Mouse (Mus musculus): ENCODE measurements around the gene Slc8b1. TPM values are rescaled to one million over a fixed set of nuclear protein-coding genes. Genes with fewer than 3 reads are reported as not detected.

The Slc8b1 gene
- total and polyA plus RNA-seq, 3 experiments, result 2.7 to 5.9 TPM; not detected in 1

- peak overlapping the region; percentile 63 for H3K9ac ChIP-seq (ENCODE audit: control insufficient read depth, low read depth, low read length, poor library complexity, severe bottlenecking)
- peak; percentile 88 for DNase-seq (ENCODE audit: low read depth, low spot score)
Measured at GRCm38 (mm10) chr5:120505368-120505767, 5.6 kb upstream of the Slc8b1 start.

GRCm38 (mm10) chr5:120505781-120506180 is 5.2 kb upstream of the Slc8b1 start:
- Histone ChIP-seq H3K27me3 (ENCODE audit: control insufficient read depth in 1 of 2, insufficient read depth in 2 of 2, low read length in 2 of 2) (no peaks in the 10 kb centered on the region), H3K79me2 (ENCODE audit: control insufficient read depth, insufficient read depth, low read length, poor library complexity) (peaks cover 13% of the 10 kb centered on the region), H3K9ac (ENCODE audit: control insufficient read depth, low read depth, low read length, poor library complexity, severe bottlenecking) (peak overlapping the region; percentile 63), H3K4me1 (ENCODE audit: control insufficient read depth in 1 of 2, insufficient read depth in 2 of 2, low read length in 2 of 2) (peaks cover 0 to 10% of the 10 kb centered on the region in 2 experiments), H3K9me3 (replicated peaks; ENCODE audit: insufficient read depth, low read length) (no peaks in the 10 kb centered on the region), H3K27ac (ENCODE audit: control insufficient read depth, low read depth, low read length) (no peak overlapping the region), H3K36me3 (ENCODE audit: control insufficient read depth in 1 of 2, insufficient read depth in 2 of 2, low read length in 2 of 2) (peaks cover 0 to 4% of the 10 kb centered on the region in 2 experiments; a peak in 1 of 4 replicates), H3K4me3 (ENCODE audit: control insufficient read depth in 1 of 2, insufficient read depth in 1 of 2, low read depth in 2 of 2, low read length in 2 of 2) (peak overlapping the region; percentile 60 to 75)
- TF ChIP-seq TCF12 (IDR thresholded peaks at IDR 0.05; ENCODE audit: low read depth, low read length), result no peak
- 0 out of 2 replicates have a peak, but pooled peaks have one; percentile 5 for TF ChIP-seq TBP (IDR thresholded peaks at IDR 0.05; ENCODE audit: low read depth, low read length)
- no peak for DNase-seq (ENCODE audit: low read depth, low spot score)

More at GRCm38 (mm10) chr5:120505368-120505767, 5.6 kb upstream of the Slc8b1 start:
- no peaks in the 10 kb centered on the region for H3K9me3 ChIP-seq (replicated peaks; ENCODE audit: insufficient read depth, low read length)
- peaks cover 0 to 10% of the 10 kb centered on the region in 2 experiments for H3K4me1 ChIP-seq (ENCODE audit: control insufficient read depth in 1 of 2, insufficient read depth in 2 of 2, low read length in 2 of 2)
- H3K27me3 ChIP-seq (ENCODE audit: control insufficient read depth in 1 of 2, insufficient read depth in 2 of 2, low read length in 2 of 2), result no peaks in the 10 kb centered on the region
- H3K79me2 ChIP-seq (ENCODE audit: control insufficient read depth, insufficient read depth, low read length, poor library complexity), result peaks cover 13% of the 10 kb centered on the region
- H3K36me3 ChIP-seq (ENCODE audit: control insufficient read depth in 1 of 2, insufficient read depth in 2 of 2, low read length in 2 of 2), result peaks cover 0 to 4% of the 10 kb centered on the region in 2 experiments; a peak in 1 of 4 replicates
- H3K27ac ChIP-seq (ENCODE audit: control insufficient read depth, low read depth, low read length), result no peak overlapping the region
- TF ChIP-seq MAX (IDR thresholded peaks at IDR 0.05; ENCODE audit: low read length) (peak; percentile 36; the same call in 1 of the 2 replicates), ETS1 (IDR thresholded peaks at IDR 0.05; ENCODE audit: low read depth, low read length) (no peak), TBP (IDR thresholded peaks at IDR 0.05; ENCODE audit: low read depth, low read length) (0 out of 2 replicates have a peak, but pooled peaks have one; percentile 13), USF1 (IDR thresholded peaks at IDR 0.05; ENCODE audit: low read depth, low read length) (no peak), POLR2A (IDR thresholded peaks at IDR 0.05; ENCODE audit: control insufficient read depth in 1 of 2, insufficient read depth in 1 of 2, low read depth in 1 of 2, low read length in 2 of 2, poor library complexity in 1 of 2) (peak in 1 of 2 experiments; percentile 54; a peak in 2 of 4 replicates), SMC3 (IDR thresholded peaks at IDR 0.05; ENCODE audit: low read depth, low read length) (peak; percentile 95), RAD21 (IDR thresholded peaks at IDR 0.05; ENCODE audit: low read depth, low read length) (peak; percentile 79), GABPA (IDR thresholded peaks at IDR 0.05; ENCODE audit: low read depth, low read length) (no peak), SIN3A (IDR thresholded peaks at IDR 0.05; ENCODE audit: low read length) (peak; percentile 48; the same call in 1 of the 2 replicates), NRF1 (IDR thresholded peaks at IDR 0.05; ENCODE audit: insufficient read depth, low read depth, low read length, poor library complexity, severe bottlenecking) (peak; percentile 53; the same call in 1 of the 2 replicates), MYB (IDR thresholded peaks at IDR 0.05; ENCODE audit: low read depth, low read length) (no peak), CTCF (IDR thresholded peaks at IDR 0.05 in 2 of 3, conservative IDR thresholded peaks at IDR 0.05 in 1 of 3; ENCODE audit: control insufficient read depth in 1 of 3, insufficient read depth in 1 of 3, low read depth in 2 of 3, low read length in 3 of 3, poor library complexity in 1 of 3, severe bottlenecking in 1 of 3) (peak; percentile 89 to 98 (median 96)), HCFC1 (IDR thresholded peaks at IDR 0.05; ENCODE audit: low read depth, low read length) (peak; percentile 46; the same call in 1 of the 2 replicates), ZNF384 (IDR thresholded peaks at IDR 0.05; ENCODE audit: low read depth, low read length) (peak; percentile 64; the same call in 1 of the 2 replicates), MYC (IDR thresholded peaks at IDR 0.05; ENCODE audit: low read depth, low read length) (peak; percentile 45; the same call in 1 of the 2 replicates), MAFK (IDR thresholded peaks at IDR 0.05; ENCODE audit: borderline replicate concordance, low read depth, low read length) (no peak), ZC3H11A (IDR thresholded peaks at IDR 0.05; ENCODE audit: low read depth, low read length) (peak; percentile 77), USF2 (IDR thresholded peaks at IDR 0.05; ENCODE audit: borderline replicate concordance in 1 of 2, insufficient read depth in 1 of 2, low read depth in 1 of 2, low read length in 2 of 2) (no peak), MXI1 (IDR thresholded peaks at IDR 0.05; ENCODE audit: low read depth, low read length) (peak; percentile 66; the same call in 1 of the 2 replicates)
- H3K4me3 ChIP-seq (ENCODE audit: control insufficient read depth in 1 of 2, insufficient read depth in 1 of 2, low read depth in 2 of 2, low read length in 2 of 2), result peak overlapping the region; percentile 61 to 75
